Mouse (Mus musculus) heart, embryonic 14.5 days (tissue): ENCODE data around the gene Cnpy4. TPM values are rescaled to one million over a fixed set of nuclear protein-coding genes. Genes with fewer than 3 reads are reported as not detected.

Experiments
- ATAC-seq: fragments of 200-750 bp; cut with Nextera tagmentation; 2 replicates; pipeline ENCODE4 v1.8.0; 2017; ENCODE audit warnings: low read depth, moderate TSS enrichment; ENCODE audit not compliant: insufficient number of reproducible peaks, insufficient read depth, low FRiP score
- H3K27ac ChIP-seq, 2 experiments: fragments of 200-500 bp in 1 of 2; fragments of 300-500 bp in 1 of 2; sonication (generic) in 1 of 2; replicated peaks in 1 of 2; 2 replicates each; pipeline ENCODE4 v1.5.1; 2012 to 2014; ENCODE audit warnings: low read depth in 2 of 2, low read length in 2 of 2, control low read depth in 1 of 2, mild to moderate bottlenecking in 1 of 2, mixed read lengths in 1 of 2; ENCODE audit not compliant: control insufficient read depth in 1 of 2, insufficient read depth in 1 of 2
- H3K27me3 ChIP-seq: fragments of 300-500 bp; sonication (generic); 2 replicates; pipeline ENCODE4 v1.6.1; 2014; ENCODE audit warnings: mild to moderate bottlenecking, low read length, control low read depth; ENCODE audit not compliant: control insufficient read depth, insufficient read depth
- H3K36me3 ChIP-seq: fragments of 300-500 bp; sonication (generic); 2 replicates; pipeline ENCODE4 v1.6.1; 2014; ENCODE audit warnings: mild to moderate bottlenecking, control low read depth, low read length, mixed read lengths; ENCODE audit not compliant: control insufficient read depth, insufficient read depth
- H3K4me1 ChIP-seq, 2 experiments: fragments of 200-500 bp in 1 of 2; fragments of 300-500 bp in 1 of 2; sonication (generic) in 1 of 2; 2 replicates each; pipeline ENCODE4 v1.6.1; 2012 to 2014; ENCODE audit warnings: low read length in 2 of 2, control low read depth in 1 of 2, mixed read lengths in 1 of 2; ENCODE audit not compliant: control insufficient read depth in 2 of 2, insufficient read depth in 2 of 2
- H3K4me2 ChIP-seq: fragments of 300-500 bp; sonication (generic); 2 replicates; pipeline ENCODE4 v1.6.1; 2014; ENCODE audit warnings: mild to moderate bottlenecking, low read length
- H3K4me3 ChIP-seq, 2 experiments: fragments of 200-500 bp in 1 of 2; fragments of 300-500 bp in 1 of 2; sonication (generic) in 1 of 2; 2 replicates each; pipeline ENCODE4 v1.5.1; 2012 to 2014; ENCODE audit warnings: low read length in 2 of 2, mild to moderate bottlenecking in 2 of 2, control low read depth in 1 of 2, low read depth in 1 of 2, moderate library complexity in 1 of 2; ENCODE audit not compliant: control insufficient read depth in 1 of 2, insufficient read depth in 1 of 2
- H3K9ac ChIP-seq: fragments of 300-500 bp; sonication (generic); 2 replicates; pipeline ENCODE4 v1.6.1; 2014; ENCODE audit warnings: mild to moderate bottlenecking, low read length
- H3K9me3 ChIP-seq: fragments of 300-500 bp; sonication (generic); 2 replicates; pipeline ENCODE4 v1.6.1; 2016; ENCODE audit warnings: low read length, control low read depth; ENCODE audit not compliant: control insufficient read depth
- WGBS: fragments of 180-500 bp; shearing (Covaris S2); extraction: QIAGEN DNeasy Blood & Tissue Kit; methylation state at CpG from one replicate; pipeline ENCODE4 v1.1.7; 2014; 5-methylcytosine and 5-hydroxymethylcytosine counted together
- polyA plus RNA-seq: library from polyadenylated mRNA; unstranded; fragments of >200 nt; fragmentation: Nextera tagmentation; extraction: Ambion mirVana; gene quantifications from 2 replicates; pipeline ENCODE4 v1.2.1, GENCODE M21; 2014

Cnpy4 gene
- polyA plus RNA-seq = 18.5 and 22.8 TPM in 2 replicates

- Histone ChIP-seq H3K9me3 (no peaks in the 10 kb centered on the region), H3K4me3 (peak within 1 kb of the TSS; percentile 73 to 91), H3K4me2 (peak within 1 kb of the TSS; percentile 72), H3K36me3 (peaks cover 36% of the 10 kb centered on the region), H3K27ac (peak within 1 kb of the TSS; percentile 65 to 74), H3K27me3 (no peaks in the 10 kb centered on the region), H3K4me1 (peaks cover 5 to 11% of the 10 kb centered on the region in 2 experiments; a peak in 2 of 4 replicates), H3K9ac (peak within 1 kb of the TSS; percentile 84)
- ATAC-seq = peak; percentile 87
- under 1% methylated on average over 31 of the region's 31 CpGs for WGBS
Measured at GRCm38 (mm10) chr5:138186950-138187638, at the start of gene Cnpy4, which contains the start of gene Taf6. TSS of gene Cnpy4 (plus strand) at chr5:138187485. TSS of gene Taf6 (minus strand) at chr5:138187451.

- ATAC-seq = no peak
Measured at GRCm38 (mm10) chr5:138137935-138138549, 49.2 kb upstream of the Cnpy4 start.

GRCm38 (mm10) chr5:138138585-138138984, 48.7 kb upstream of the Cnpy4 start:
- Histone ChIP-seq H3K4me2 (no peak overlapping the region), H3K9me3 (no peaks in the 10 kb centered on the region)
- 70% methylated on average over 4 of the region's 4 CpGs for WGBS

More at GRCm38 (mm10) chr5:138137935-138138549, 49.2 kb upstream of the Cnpy4 start:
- Histone ChIP-seq H3K27ac (no peak overlapping the region), H3K4me3 (no peak overlapping the region), H3K36me3 (peaks cover 26% of the 10 kb centered on the region), H3K9ac (no peak overlapping the region), H3K27me3 (no peaks in the 10 kb centered on the region), H3K4me2 (no peak overlapping the region), H3K4me1 (peaks cover 0 to 8% of the 10 kb centered on the region in 2 experiments; a peak in 1 of 4 replicates), H3K9me3 (no peaks in the 10 kb centered on the region)
- 57% methylated on average over 8 of the region's 8 CpGs for WGBS

GRCm38 (mm10) chr5:138154390-138154789, 32.9 kb upstream of the Cnpy4 start:
- 70% methylated on average over 3 of the region's 3 CpGs for WGBS
- H3K9ac ChIP-seq = peak overlapping the region; percentile 94
- H3K9me3 ChIP-seq = no peaks in the 10 kb centered on the region
- no peak for ATAC-seq
- H3K27me3 ChIP-seq = no peaks in the 10 kb centered on the region
- peaks cover 0 to 5% of the 10 kb centered on the region in 2 experiments; a peak in 1 of 4 replicates for H3K4me1 ChIP-seq
- peak overlapping the region; percentile 83 for H3K4me2 ChIP-seq
- peaks cover 30% of the 10 kb centered on the region for H3K36me3 ChIP-seq
- H3K4me3 ChIP-seq = peak overlapping the region in 1 of 2 experiments; percentile 62; a peak in 2 of 4 replicates
- no peak overlapping the region for H3K27ac ChIP-seq

More at GRCm38 (mm10) chr5:138138585-138138984, 48.7 kb upstream of the Cnpy4 start:
- Histone ChIP-seq H3K36me3 (peaks cover 25% of the 10 kb centered on the region), H3K27ac (no peak overlapping the region), H3K4me3 (no peak overlapping the region), H3K9ac (no peak overlapping the region), H3K27me3 (no peaks in the 10 kb centered on the region), H3K4me1 (peaks cover 0 to 8% of the 10 kb centered on the region in 2 experiments; a peak in 1 of 4 replicates)
- ATAC-seq = no peak

GRCm38 (mm10) chr5:138155443-138155976, 31.8 kb upstream of the Cnpy4 start, which contains the start of gene Zfp113:
TSS of gene Zfp113 (minus strand) at chr5:138155744.
- ATAC-seq = peak; percentile 93
- no peaks in the 10 kb centered on the region for H3K9me3 ChIP-seq
- H3K27ac ChIP-seq = peak within 1 kb of the TSS; percentile 91 to 92
- peaks cover 0 to 7% of the 10 kb centered on the region in 2 experiments; a peak in 1 of 4 replicates for H3K4me1 ChIP-seq
- peak within 1 kb of the TSS; percentile 94 for H3K9ac ChIP-seq
- no peaks in the 10 kb centered on the region for H3K27me3 ChIP-seq
- WGBS = under 1% methylated on average over 31 of the region's 31 CpGs
- H3K4me3 ChIP-seq = peak within 1 kb of the TSS; percentile 62 to 69
- peak within 1 kb of the TSS; percentile 83 for H3K4me2 ChIP-seq
- H3K36me3 ChIP-seq = peaks cover 24% of the 10 kb centered on the region

- no peak for ATAC-seq
- Histone ChIP-seq H3K27me3 (no peaks in the 10 kb centered on the region), H3K4me1 (peaks cover 0 to 13% of the 10 kb centered on the region in 2 experiments; a peak in 2 of 4 replicates), H3K4me2 (peak overlapping the region; percentile 80), H3K36me3 (peaks cover 33% of the 10 kb centered on the region), H3K27ac (0 out of 4 replicates have a peak overlapping the region, but pooled peaks of 1 of the 2 experiments have one; percentile 56), H3K9me3 (no peaks in the 10 kb centered on the region), H3K4me3 (peak overlapping the region in 1 of 2 experiments; percentile 63; a peak in 3 of 4 replicates), H3K9ac (peak overlapping the region; percentile 76)
- 67% methylated on average over 7 of the region's 7 CpGs for WGBS
Measured at GRCm38 (mm10) chr5:138160224-138160762, 27.0 kb upstream of the Cnpy4 start.
